Mouse (Mus musculus) C2C12 (cell line): ENCODE measurements at regions not wholly inside any gene's neighbourhood (a gene's known extent, or its start where the extent isn't known, plus 50 kb on each side); places are given as distances from the start of the nearest gene placed in this dataset.

Experiments used
- H3K27me3 ChIP-seq: one replicate; pipeline ENCODE4 v1.6.1; 2011; ENCODE audit not compliant: control insufficient read depth, insufficient read depth, insufficient read length
- H3K36me3 ChIP-seq: one replicate; pipeline ENCODE4 v1.6.1; 2011; ENCODE audit not compliant: control insufficient read depth, insufficient read depth
- H3K4me3 ChIP-seq: one replicate; pipeline ENCODE4 v1.5.1; 2011; ENCODE audit warnings: mild to moderate bottlenecking, control low read depth; ENCODE audit not compliant: poor library complexity, insufficient read depth, severe bottlenecking
- H3K79me2 ChIP-seq: one replicate; pipeline ENCODE4 v1.6.1; 2011; ENCODE audit not compliant: control insufficient read depth, insufficient read depth
- H3K79me3 ChIP-seq: one replicate; pipeline ENCODE4 v1.6.1; 2011; ENCODE audit warnings: low read depth, control low read depth
- H3ac ChIP-seq: one replicate; pipeline ENCODE3; 2011; ENCODE audit warnings: low read depth; ENCODE audit not compliant: control insufficient read depth, insufficient read length
- CEBPB ChIP-seq: IDR thresholded peaks from one replicate; pipeline ENCODE4 v1.6.1; 2011; ENCODE audit warnings: low read depth, mild to moderate bottlenecking, control low read depth, moderate library complexity
- CTCF ChIP-seq: IDR thresholded peaks from one replicate; pipeline ENCODE4 v1.5.1; 2011; ENCODE audit not compliant: control insufficient read depth, insufficient read depth, insufficient read length
- FOSL1 ChIP-seq: IDR thresholded peaks from one replicate; pipeline ENCODE4 v1.8.0; 2011; ENCODE audit warnings: mild to moderate bottlenecking, low read length; ENCODE audit not compliant: poor library complexity, insufficient read depth, severe bottlenecking
- MAX ChIP-seq: IDR thresholded peaks from one replicate; pipeline ENCODE4 v1.6.1; 2011; ENCODE audit warnings: mild to moderate bottlenecking, control low read depth
- MYOD1 ChIP-seq: IDR thresholded peaks from one replicate; pipeline ENCODE4 v1.6.1; 2011; ENCODE audit warnings: low read depth; ENCODE audit not compliant: control insufficient read depth, insufficient read length
- MYOG ChIP-seq: IDR thresholded peaks from one replicate; pipeline ENCODE4 v1.6.1; 2011; ENCODE audit not compliant: control insufficient read depth, insufficient read length; ENCODE audit errors: extremely low read depth
- USF1 ChIP-seq: IDR thresholded peaks from one replicate; pipeline ENCODE4 v1.6.1; 2011; ENCODE audit warnings: low read depth, mild to moderate bottlenecking, control low read depth, moderate library complexity

DNA sequence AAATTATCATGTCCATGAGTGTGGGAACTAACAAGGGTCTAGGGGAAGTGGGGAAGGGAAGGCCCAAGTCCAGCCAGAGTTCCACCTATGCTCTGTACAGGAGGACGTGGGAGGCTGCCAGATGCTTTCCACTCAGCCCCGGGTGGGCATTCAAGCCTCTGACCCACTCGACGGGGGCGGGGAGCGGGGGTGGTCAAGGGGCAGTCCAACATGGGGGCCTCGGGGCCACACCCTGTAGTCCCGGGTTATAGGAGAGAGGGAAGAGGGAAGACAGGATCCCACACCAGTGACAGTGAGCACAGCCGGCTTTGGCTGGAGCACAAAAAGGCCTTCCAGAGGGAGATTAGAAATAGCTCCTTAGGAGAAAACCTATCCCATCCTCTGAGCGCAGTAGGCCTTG is 283.1 kb upstream of the Ddi1 start:
- Histone ChIP-seq H3K4me3 (no peak overlapping the region), H3K79me2 (no peaks in the 10 kb centered on the region), H3K79me3 (no peaks in the 10 kb centered on the region), H3K27me3 (no peaks in the 10 kb centered on the region), H3K36me3 (no peaks in the 10 kb centered on the region), H3ac (no peak overlapping the region)
- TF ChIP-seq USF1 (no peak), CEBPB (no peak), CTCF (no peak), MYOD1 (no peak), MAX (no peak), MYOG (no peak)

- Histone ChIP-seq H3K36me3 (no peaks in the 10 kb centered on the region), H3ac (no peak overlapping the region), H3K27me3 (no peaks in the 10 kb centered on the region), H3K79me2 (no peaks in the 10 kb centered on the region), H3K79me3 (no peaks in the 10 kb centered on the region), H3K4me3 (no peak overlapping the region)
- no peak for TF ChIP-seq CTCF
- no peak for TF ChIP-seq FOSL1
- no peak for TF ChIP-seq MAX
- no peak for TF ChIP-seq MYOD1
- TF ChIP-seq CEBPB: no peak
- no peak for TF ChIP-seq MYOG
- no peak for TF ChIP-seq USF1
Measured at GRCm38 (mm10) chr9:6540178-6540700, 270.6 kb upstream of the Ddi1 start.

- H3K79me3 ChIP-seq: no peaks in the 10 kb centered on the region
- no peaks in the 10 kb centered on the region for H3K36me3 ChIP-seq
- no peak overlapping the region for H3ac ChIP-seq
- no peaks in the 10 kb centered on the region for H3K79me2 ChIP-seq
- H3K27me3 ChIP-seq: no peaks in the 10 kb centered on the region
- H3K4me3 ChIP-seq: no peak overlapping the region
- TF ChIP-seq CEBPB (no peak), FOSL1 (no peak), MYOG (no peak), MYOD1 (no peak), MAX (no peak), CTCF (no peak), USF1 (no peak)
Measured at GRCm38 (mm10) chr9:6528836-6529235, 259.2 kb upstream of the Ddi1 start.

- no peak overlapping the region for H3K4me3 ChIP-seq
- no peaks in the 10 kb centered on the region for H3K27me3 ChIP-seq
- TF ChIP-seq FOSL1 (no peak), MYOG (no peak), MAX (no peak), MYOD1 (no peak), USF1 (no peak), CEBPB (no peak), CTCF (no peak)
- no peaks in the 10 kb centered on the region for H3K79me2 ChIP-seq
- no peak overlapping the region for H3ac ChIP-seq
- H3K79me3 ChIP-seq: no peaks in the 10 kb centered on the region
- no peaks in the 10 kb centered on the region for H3K36me3 ChIP-seq
Measured at GRCm38 (mm10) chr9:6517194-6517593, 247.5 kb upstream of the Ddi1 start.

DNA sequence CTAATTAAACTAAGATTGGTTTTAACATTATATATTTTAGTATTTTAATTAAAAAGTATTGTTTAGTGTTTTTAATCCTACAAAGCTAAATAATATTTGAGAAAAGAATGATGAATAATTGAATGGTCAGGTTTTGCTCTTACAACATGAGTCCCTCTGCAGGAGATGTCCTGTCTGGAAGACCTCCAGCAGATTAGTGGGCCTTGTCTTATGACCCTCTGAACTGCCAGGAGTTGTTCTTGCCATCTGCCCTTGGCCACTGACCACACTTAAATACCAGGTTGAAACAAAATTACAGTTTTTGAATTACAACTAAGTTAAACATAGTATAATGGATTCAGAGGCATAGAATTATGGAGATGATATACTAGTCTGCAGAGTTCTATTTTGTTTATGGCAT is 228.1 kb upstream of the Ddi1 start:
- no peaks in the 10 kb centered on the region for H3K27me3 ChIP-seq
- H3K79me2 ChIP-seq: no peaks in the 10 kb centered on the region
- H3K4me3 ChIP-seq: no peak overlapping the region
- TF ChIP-seq MYOD1 (no peak), CEBPB (no peak), FOSL1 (no peak), MYOG (no peak), USF1 (no peak), CTCF (no peak), MAX (no peak)
- no peaks in the 10 kb centered on the region for H3K36me3 ChIP-seq
- H3ac ChIP-seq: no peak overlapping the region
- no peaks in the 10 kb centered on the region for H3K79me3 ChIP-seq

- Histone ChIP-seq H3K4me3 (no peak overlapping the region), H3K79me3 (no peaks in the 10 kb centered on the region), H3K36me3 (no peaks in the 10 kb centered on the region), H3K27me3 (no peaks in the 10 kb centered on the region), H3K79me2 (no peaks in the 10 kb centered on the region), H3ac (no peak overlapping the region)
- TF ChIP-seq CTCF (no peak), FOSL1 (no peak), USF1 (no peak), MAX (no peak), MYOD1 (no peak), MYOG (no peak), CEBPB (no peak)
Measured at GRCm38 (mm10) chr9:6480401-6480800, 210.8 kb upstream of the Ddi1 start.
